Comparison of ENCODE assay signal across 17 mouse cellular contexts in the genomic region with DNA sequence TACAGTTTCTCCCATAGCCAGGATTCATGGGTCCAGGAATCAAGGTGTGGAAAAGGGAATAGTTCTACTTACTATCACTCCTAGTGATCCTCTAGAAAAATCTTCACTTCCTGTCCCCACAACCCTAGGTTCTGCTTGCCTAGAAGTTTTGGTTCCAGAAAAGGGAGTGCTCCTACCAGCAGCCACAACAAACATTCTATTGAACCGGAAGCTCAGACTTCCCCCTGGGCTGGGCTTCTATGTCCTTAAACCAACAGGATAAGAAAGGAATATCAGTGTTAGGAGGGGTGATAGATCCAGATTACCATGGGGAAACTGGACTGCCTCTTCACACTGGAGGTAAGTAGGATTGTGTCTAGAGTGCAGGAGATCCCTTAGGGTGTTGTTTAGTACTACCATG.
"Had no signal": no experiment of that assay in that cellular context is flagged by ENCODE, and none has a peak within 500 bp of the region (broad histone marks: within the 10 kb centered on the region; RNA-seq: fewer than 3 reads in every experiment).

No protein-coding gene starts in this region.

- ATAC-seq: intestine, postnatal 0 days; lung, postnatal 0 days; midbrain, embryonic 16.5 days had no signal

- DNase-seq: kidney, postnatal 10 days; kidney, postnatal 4 days; left cerebral cortex, postnatal 4 days; lung, adult 2 months; retina, postnatal 1 day; right cerebral cortex, postnatal 4 days; thymus, postnatal 36 days had no signal

- H3K4me1 ChIP-seq: limb, embryonic 13.5 days; neural tube, embryonic 13.5 days; stomach, embryonic 15.5 days had no signal

- H3K4me3 ChIP-seq: layer of hippocampus, adult 2 months; limb, embryonic 13.5 days; megakaryocyte, embryonic 14.5 days; midbrain, embryonic 12.5 days; neural tube, embryonic 13.5 days; stomach, embryonic 15.5 days had no signal

- H3K27me3 ChIP-seq: limb, embryonic 13.5 days; megakaryocyte, embryonic 14.5 days; midbrain, embryonic 12.5 days; neural tube, embryonic 13.5 days; stomach, embryonic 15.5 days had no signal

- H3K9me3 ChIP-seq: limb, embryonic 13.5 days; megakaryocyte, embryonic 14.5 days; midbrain, embryonic 12.5 days; neural tube, embryonic 13.5 days; stomach, embryonic 15.5 days had no signal

- H3K27ac ChIP-seq: layer of hippocampus, adult 2 months; limb, embryonic 13.5 days; liver, embryonic 14.5 days; midbrain, embryonic 12.5 days; neural tube, embryonic 13.5 days; stomach, embryonic 15.5 days had no signal

- H3K9ac ChIP-seq: limb, embryonic 13.5 days; liver, embryonic 14.5 days; midbrain, embryonic 12.5 days; neural tube, embryonic 13.5 days; stomach, embryonic 15.5 days had no signal

- H3K4me2 ChIP-seq: limb, embryonic 13.5 days; midbrain, embryonic 12.5 days; neural tube, embryonic 13.5 days; stomach, embryonic 15.5 days had no signal
